ENCODE assay signal across 28 mouse cellular contexts in the genomic region with DNA sequence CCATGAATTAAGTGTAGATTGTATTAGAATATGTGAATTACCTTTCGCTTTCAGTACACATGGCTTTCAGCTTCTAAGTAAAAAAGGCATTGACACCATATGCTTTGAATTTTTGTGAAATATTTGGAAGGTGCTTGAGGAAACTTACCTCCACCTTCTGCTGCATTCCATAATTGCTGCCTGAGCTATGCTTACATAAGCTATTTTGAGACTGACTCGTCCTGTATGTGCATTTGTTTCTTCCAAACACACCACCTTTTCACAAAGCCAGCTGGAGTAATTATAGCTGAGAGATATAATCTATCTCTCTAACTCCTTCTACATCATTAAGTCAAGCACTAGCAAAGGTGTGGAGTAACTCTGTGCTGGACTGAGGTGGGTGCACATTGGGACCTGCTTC.
DNase-seq lines count a peak whose midpoint lies in the region; ATAC-seq lines count a peak whose summit lies in the region.
"Had no signal": no experiment of that assay in that cellular context is flagged by ENCODE, and none has a peak within 500 bp of the region (broad histone marks: within the 10 kb centered on the region; RNA-seq: fewer than 3 reads in every experiment).

No protein-coding gene starts in this region.

- peak; percentile 64; the same call in 1 of the 2 replicates for ATAC-seq in frontal cortex, adult (ENCODE audit: low TSS enrichment)
- ATAC-seq in heart, embryonic 11.5 days (replicated peaks; ENCODE audit: insufficient number of reproducible peaks, low FRiP score, low TSS enrichment), result no peak
- ATAC-seq: activated CD4-positive, CD25-positive, alpha-beta regulatory T cell, adult 4 months; CD4-positive, CD25-positive, alpha-beta regulatory T cell, adult 4 months; forebrain, embryonic 14.5 days; forebrain, embryonic 16.5 days; Patski had no signal

- no peak overlapping the region for H3K4me2 ChIP-seq in heart, embryonic 11.5 days
- H3K4me2 ChIP-seq: embryonic facial prominence, embryonic 13.5 days; embryonic facial prominence, embryonic 15.5 days; forebrain, embryonic 12.5 days had no signal

- H3K9me3 ChIP-seq in heart, embryonic 11.5 days (replicated peaks; ENCODE audit: control insufficient read depth, low read length), result no peaks in the 10 kb centered on the region
- H3K9me3 ChIP-seq: embryonic facial prominence, embryonic 13.5 days; embryonic facial prominence, embryonic 15.5 days; forebrain, embryonic 10.5 days; forebrain, embryonic 12.5 days; G1E had no signal

- DNase-seq in frontal cortex, adult 2 months (ENCODE audit: extremely low spot score in 1 of 2, low spot score in 1 of 2), result no peak
- peak; percentile 21 for DNase-seq in layer of hippocampus, adult 9-11 months
- DNase-seq in layer of hippocampus, adult 11-12 months (ENCODE audit: low spot score), result no peak
- DNase-seq: adrenal gland, adult 8-10 months; adrenal gland, postnatal 14 days; adrenal gland, postnatal 36 days; B cell, adult 2 months; cerebellum, adult 11 months; cerebellum, adult 18-20 months; cerebellum, adult 8-10 months; cerebellum, adult 9-11 months; cerebellum, postnatal 14 days; cerebellum, postnatal 36 days; embryo, embryonic 11 days had no signal

- no peak overlapping the region for H3K27ac ChIP-seq in heart, embryonic 11.5 days (ENCODE audit: low read depth, low read length)
- H3K27ac ChIP-seq: embryonic facial prominence, embryonic 13.5 days; embryonic facial prominence, embryonic 15.5 days; forebrain, embryonic 10.5 days; forebrain, embryonic 12.5 days had no signal

- H3K9ac ChIP-seq in heart, embryonic 11.5 days (ENCODE audit: low read depth, low read length), result no peak overlapping the region
- H3K9ac ChIP-seq: embryonic facial prominence, embryonic 13.5 days; embryonic facial prominence, embryonic 15.5 days; forebrain, embryonic 12.5 days had no signal

- no peaks in the 10 kb centered on the region for H3K36me3 ChIP-seq in heart, embryonic 11.5 days (ENCODE audit: control insufficient read depth, insufficient read depth, low read length)
- H3K36me3 ChIP-seq: embryonic facial prominence, embryonic 13.5 days; embryonic facial prominence, embryonic 15.5 days; forebrain, embryonic 10.5 days; forebrain, embryonic 12.5 days; G1E had no signal

- 68% methylated on average over 2 of the region's 2 CpGs for WGBS in heart, embryonic 11.5 days (ENCODE audit: insufficient replicate concordance)

- no peaks in the 10 kb centered on the region for H3K27me3 ChIP-seq in heart, embryonic 11.5 days (ENCODE audit: control insufficient read depth, insufficient read depth, low read length)
- H3K27me3 ChIP-seq: CH12.LX; embryonic facial prominence, embryonic 13.5 days; embryonic facial prominence, embryonic 15.5 days; forebrain, embryonic 12.5 days; Patski had no signal

- H3K4me3 ChIP-seq in heart, embryonic 11.5 days (ENCODE audit: low read depth, low read length), result no peak overlapping the region
- H3K4me3 ChIP-seq: embryonic facial prominence, embryonic 13.5 days; embryonic facial prominence, embryonic 15.5 days; erythroblast, embryonic 14.5 days; forebrain, embryonic 10.5 days; forebrain, embryonic 12.5 days had no signal

- no peaks in the 10 kb centered on the region for H3K4me1 ChIP-seq in heart, embryonic 11.5 days (ENCODE audit: control insufficient read depth, insufficient read depth, low read length)
- H3K4me1 ChIP-seq: embryonic facial prominence, embryonic 13.5 days; embryonic facial prominence, embryonic 15.5 days; forebrain, embryonic 10.5 days; forebrain, embryonic 12.5 days had no signal
